Mouse (Mus musculus): ENCODE data around the gene Hnf4a. TPM values are rescaled to one million over a fixed set of nuclear protein-coding genes. Genes with fewer than 3 reads are reported as not detected.

Gene Hnf4a
- total and polyA plus RNA-seq, 3 experiments, result 0.05 to 0.38 (median 0.17) TPM

- ATAC-seq (ENCODE audit: extremely low read depth, insufficient number of reproducible peaks, low FRiP score, poor library complexity, severe bottlenecking), result no peak
- Histone ChIP-seq H3K4me3 (ENCODE audit: low read depth, low read length) (no peak overlapping the region), H3K9me3 (replicated peaks) (no peaks in the 10 kb centered on the region), H3K27me3 (ENCODE audit: insufficient read depth, low read length) (peaks cover 20% of the 10 kb centered on the region), H3K36me3 (replicated peaks) (no peaks in the 10 kb centered on the region), H3K4me1 (ENCODE audit: insufficient read depth, low read depth, low read length) (peaks cover 6% of the 10 kb centered on the region; the same call in 1 of the 2 replicates)
- DNase-seq (ENCODE audit: low spot score), result no peak
- TF ChIP-seq TAL1 (conservative IDR thresholded peaks at IDR 0.05; ENCODE audit: low read depth, low read length) (no peak), GATA1 (IDR thresholded peaks at IDR 0.05; ENCODE audit: borderline replicate concordance, low read length) (no peak), CTCF (IDR thresholded peaks at IDR 0.05; ENCODE audit: low read depth, low read length) (no peak), POLR2AphosphoS5 (IDR thresholded peaks at IDR 0.05; ENCODE audit: insufficient replicate concordance, low read depth, low read length) (no peak), GATA2 (IDR thresholded peaks at IDR 0.05; ENCODE audit: borderline replicate concordance, low read depth, low read length) (no peak)
These were observed 32.9 kb downstream of the Hnf4a start for GRCm38 (mm10) chr2:163539321-163540040.

GRCm38 (mm10) chr2:163540231-163541117, 33.9 kb downstream of the Hnf4a start:
- TF ChIP-seq GATA2 (IDR thresholded peaks at IDR 0.05; ENCODE audit: borderline replicate concordance, low read depth, low read length), result no peak
- no peak for TF ChIP-seq POLR2AphosphoS5 (IDR thresholded peaks at IDR 0.05; ENCODE audit: insufficient replicate concordance, low read depth, low read length)
- TF ChIP-seq GATA1 (IDR thresholded peaks at IDR 0.05; ENCODE audit: borderline replicate concordance, low read length), result no peak
- TF ChIP-seq CTCF (IDR thresholded peaks at IDR 0.05; ENCODE audit: low read depth, low read length), result no peak
- no peak for TF ChIP-seq TAL1 (conservative IDR thresholded peaks at IDR 0.05; ENCODE audit: low read depth, low read length)
- Histone ChIP-seq H3K27me3 (ENCODE audit: insufficient read depth, low read length) (peaks cover 16% of the 10 kb centered on the region), H3K36me3 (replicated peaks) (no peaks in the 10 kb centered on the region), H3K4me3 (ENCODE audit: low read depth, low read length) (no peak overlapping the region), H3K9me3 (replicated peaks) (no peaks in the 10 kb centered on the region), H3K4me1 (ENCODE audit: insufficient read depth, low read depth, low read length) (peaks cover 3% of the 10 kb centered on the region; the same call in 1 of the 2 replicates)
- DNase-seq (ENCODE audit: low spot score), result no peak
- ATAC-seq (ENCODE audit: extremely low read depth, insufficient number of reproducible peaks, low FRiP score, poor library complexity, severe bottlenecking), result no peak

- TF ChIP-seq TAL1 (conservative IDR thresholded peaks at IDR 0.05; ENCODE audit: low read depth, low read length) (no peak), POLR2AphosphoS5 (IDR thresholded peaks at IDR 0.05; ENCODE audit: insufficient replicate concordance, low read depth, low read length) (no peak), CTCF (IDR thresholded peaks at IDR 0.05; ENCODE audit: low read depth, low read length) (no peak)
- Histone ChIP-seq H3K36me3 (replicated peaks) (no peaks in the 10 kb centered on the region), H3K27me3 (ENCODE audit: insufficient read depth, low read length) (peaks cover 15% of the 10 kb centered on the region), H3K4me1 (ENCODE audit: insufficient read depth, low read depth, low read length) (peaks cover 3% of the 10 kb centered on the region; the same call in 1 of the 2 replicates), H3K4me3 (ENCODE audit: low read depth, low read length) (no peak overlapping the region), H3K9me3 (replicated peaks) (no peaks in the 10 kb centered on the region)
- DNase-seq (ENCODE audit: low spot score) (no peak), ATAC-seq (ENCODE audit: extremely low read depth, insufficient number of reproducible peaks, low FRiP score, poor library complexity, severe bottlenecking) (no peak)
These were observed 35.1 kb downstream of the Hnf4a start for GRCm38 (mm10) chr2:163541568-163542182.

- Histone ChIP-seq H3K4me1 (ENCODE audit: insufficient read depth, low read depth, low read length) (peaks cover 3% of the 10 kb centered on the region; the same call in 1 of the 2 replicates), H3K36me3 (replicated peaks) (no peaks in the 10 kb centered on the region), H3K4me3 (ENCODE audit: low read depth, low read length) (no peak overlapping the region), H3K27me3 (ENCODE audit: insufficient read depth, low read length) (peaks cover 14% of the 10 kb centered on the region), H3K9me3 (replicated peaks) (no peaks in the 10 kb centered on the region)
- TF ChIP-seq GATA1 (IDR thresholded peaks at IDR 0.05; ENCODE audit: borderline replicate concordance, low read length) (no peak), POLR2AphosphoS5 (IDR thresholded peaks at IDR 0.05; ENCODE audit: insufficient replicate concordance, low read depth, low read length) (no peak), TAL1 (conservative IDR thresholded peaks at IDR 0.05; ENCODE audit: low read depth, low read length) (no peak), CTCF (IDR thresholded peaks at IDR 0.05; ENCODE audit: low read depth, low read length) (no peak), GATA2 (IDR thresholded peaks at IDR 0.05; ENCODE audit: borderline replicate concordance, low read depth, low read length) (no peak)
- no peak for ATAC-seq (ENCODE audit: extremely low read depth, insufficient number of reproducible peaks, low FRiP score, poor library complexity, severe bottlenecking)
- no peak for DNase-seq (ENCODE audit: low spot score)
These were observed 36.1 kb downstream of the Hnf4a start for GRCm38 (mm10) chr2:163542674-163543073.

DNA sequence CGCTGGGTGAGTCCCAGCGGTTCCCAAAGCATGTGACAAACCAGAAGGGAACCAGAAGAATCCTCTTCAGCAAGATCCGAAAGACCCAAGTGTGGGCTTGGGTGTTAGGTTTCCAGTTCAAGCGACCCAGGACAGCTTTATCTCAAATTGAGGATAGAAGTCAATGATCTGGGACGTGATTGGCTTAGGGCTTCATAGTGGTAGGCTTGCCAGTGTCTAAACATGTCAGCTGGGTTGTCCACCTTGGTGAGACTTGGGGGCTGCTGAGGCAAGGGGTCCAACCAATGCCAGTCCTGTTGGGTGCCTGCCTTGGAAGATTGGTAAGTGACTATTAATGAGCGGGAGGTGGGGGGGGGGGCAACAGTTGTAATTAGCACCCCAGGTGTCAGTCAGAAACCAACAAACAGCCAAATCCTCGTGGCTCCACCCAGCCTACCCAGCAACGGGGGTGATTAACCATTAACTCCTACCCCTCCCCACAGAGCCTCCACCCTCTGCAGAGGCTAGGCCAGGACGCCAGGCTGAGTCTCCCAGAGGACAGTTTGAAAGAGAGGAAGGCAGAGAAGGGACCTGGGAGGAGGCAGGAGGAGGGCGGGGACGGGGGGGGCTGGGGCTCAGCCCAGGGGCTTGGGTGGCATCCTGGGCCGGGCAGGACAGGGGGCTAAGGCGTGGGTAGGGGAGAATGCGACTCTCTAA, 40.2 kb downstream of the Hnf4a start:
- ATAC-seq (ENCODE audit: extremely low read depth, insufficient number of reproducible peaks, low FRiP score, poor library complexity, severe bottlenecking) (no peak), DNase-seq (ENCODE audit: low spot score) (no peak)
- H3K27me3 ChIP-seq (ENCODE audit: insufficient read depth, low read length), result peaks cover 13% of the 10 kb centered on the region
- TF ChIP-seq GATA1 (IDR thresholded peaks at IDR 0.05; ENCODE audit: borderline replicate concordance, low read length) (no peak), CTCF (IDR thresholded peaks at IDR 0.05; ENCODE audit: low read depth, low read length) (no peak), POLR2AphosphoS5 (IDR thresholded peaks at IDR 0.05; ENCODE audit: insufficient replicate concordance, low read depth, low read length) (no peak), GATA2 (IDR thresholded peaks at IDR 0.05; ENCODE audit: borderline replicate concordance, low read depth, low read length) (no peak), TAL1 (conservative IDR thresholded peaks at IDR 0.05; ENCODE audit: low read depth, low read length) (no peak)
- H3K36me3 ChIP-seq (replicated peaks), result no peaks in the 10 kb centered on the region
- no peaks in the 10 kb centered on the region for H3K9me3 ChIP-seq (replicated peaks)
- no peak overlapping the region for H3K4me3 ChIP-seq (ENCODE audit: low read depth, low read length)
- peaks cover 6% of the 10 kb centered on the region for H3K4me1 ChIP-seq (ENCODE audit: insufficient read depth, low read depth, low read length)
